Mouse (Mus musculus): ENCODE results near the gene Pimreg.

DNA sequence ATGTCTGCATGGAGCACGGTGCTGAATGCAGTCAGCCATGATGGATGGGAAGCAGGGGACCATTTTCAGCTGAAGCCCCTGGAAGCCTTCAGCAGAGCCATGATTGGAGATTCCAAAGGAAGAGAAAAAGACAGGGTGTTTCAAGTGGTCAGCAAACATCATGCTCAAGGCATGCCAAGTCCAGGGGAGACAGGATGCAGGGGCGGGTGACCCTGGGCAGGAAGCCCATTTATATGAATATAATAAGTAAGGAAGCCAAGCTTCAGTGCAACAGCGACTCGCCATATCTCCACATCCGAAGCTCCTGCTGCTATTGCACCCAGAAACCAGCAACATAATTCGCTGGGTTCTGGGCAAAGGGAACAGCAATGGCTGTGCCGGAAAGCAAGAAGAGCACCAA lies 52.6 kb downstream of the Pimreg start:
- TF ChIP-seq CTCF (IDR thresholded peaks at IDR 0.05; ENCODE audit: borderline replicate concordance, insufficient read depth, low read depth, low read length) (no peak), POLR2A (IDR thresholded peaks at IDR 0.05; ENCODE audit: borderline replicate concordance, insufficient read depth, low read length) (no peak)
